Mouse (Mus musculus): Measurements from ENCODE around the gene Opcml.

DNA sequence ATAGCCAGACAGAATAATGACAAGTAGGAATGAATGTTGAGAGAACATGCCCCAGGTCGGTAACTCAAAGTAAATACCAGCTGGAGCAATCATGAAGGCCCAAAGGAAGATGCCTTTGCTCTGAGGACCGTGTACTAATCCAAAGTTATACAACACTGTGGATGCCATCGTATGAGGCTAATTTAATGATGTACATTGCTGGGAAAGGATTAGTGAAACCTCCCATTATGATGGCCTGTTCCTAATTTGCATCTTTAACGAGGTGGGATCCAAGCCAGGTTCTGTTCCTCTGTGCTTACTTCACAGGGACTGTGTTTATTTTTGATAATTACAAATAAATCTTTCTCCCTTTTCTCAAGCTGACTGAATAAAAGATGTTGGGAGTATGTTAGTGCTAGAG lies 859.5 kb downstream of the Opcml start:
- TF ChIP-seq CTCF (conservative IDR thresholded peaks at IDR 0.05; ENCODE audit: low read length) (no peak), POU5F1 (IDR thresholded peaks at IDR 0.05; ENCODE audit: borderline replicate concordance, low read length) (no peak)
